Mouse (Mus musculus) spleen, postnatal 4 days (tissue): ENCODE data around the gene Idi2.
"Not testable (repeated sequence)": the region's sequence is repeated elsewhere in the genome, so short reads cannot be mapped to it uniquely, and the experiment has no call there.

Experiments used
- DNase-seq, 2 experiments: peaks; one replicate each; pipeline ENCODE4 v3.0.0; 2022; ENCODE audit warnings: low spot score in 2 of 2

Idi2 gene

GRCm38 (mm10) chr13:8997221-8997620, 44.6 kb downstream of the Idi2 start:
- not testable (repeated sequence) for DNase-seq

- no peak for DNase-seq
Observed at GRCm38 (mm10) chr13:8999464-8999863, 46.8 kb downstream of the Idi2 start.

- DNase-seq: no peak
Observed at GRCm38 (mm10) chr13:9003306-9003705, 50.6 kb downstream of the Idi2 start.
